ENCODE assay signal across 16 mouse cellular contexts in genomic region chr7:122580158-122580475, GRCm38 (mm10).
"Had no signal": no experiment of that assay in that cellular context is flagged by ENCODE, and none has a peak within 500 bp of the region (broad histone marks: within the 10 kb centered on the region; RNA-seq: fewer than 3 reads in every experiment).

No protein-coding gene starts in this region.

- H3K27ac ChIP-seq: neural tube, embryonic 13.5 days; neural tube, embryonic 15.5 days; stomach, embryonic 15.5 days; stomach, postnatal 0 days had no signal

- H3K4me2 ChIP-seq: neural tube, embryonic 13.5 days; neural tube, embryonic 15.5 days; stomach, embryonic 15.5 days had no signal

- H3K9me3 ChIP-seq: neural tube, embryonic 13.5 days; neural tube, embryonic 15.5 days; stomach, embryonic 15.5 days had no signal

- H3K4me3 ChIP-seq: neural tube, embryonic 13.5 days; neural tube, embryonic 15.5 days; stomach, embryonic 15.5 days had no signal

- H3K27me3 ChIP-seq: neural tube, embryonic 13.5 days; neural tube, embryonic 15.5 days; stomach, embryonic 15.5 days had no signal

- DNase-seq: retina, postnatal 1 day; right cerebral cortex, adult 18-20 months; right cerebral cortex, postnatal 14 days; right cerebral cortex, postnatal 25 days; right cerebral cortex, postnatal 4 days; spleen, adult 18-20 months; thymus, adult 18-20 months; thymus, adult 2 months; thymus, postnatal 14 days; thymus, postnatal 25 days; thymus, postnatal 36 days; thymus, postnatal 4 days had no signal

- H3K4me1 ChIP-seq: neural tube, embryonic 13.5 days; neural tube, embryonic 15.5 days; stomach, embryonic 15.5 days had no signal

- H3K36me3 ChIP-seq: neural tube, embryonic 13.5 days; stomach, embryonic 15.5 days had no signal

- H3K9ac ChIP-seq: neural tube, embryonic 13.5 days; neural tube, embryonic 15.5 days; stomach, embryonic 15.5 days had no signal
